Mouse (Mus musculus) kidney, embryonic 14.5 days (tissue): ENCODE data around the gene Nemp2. TPM values are rescaled to one million over a fixed set of nuclear protein-coding genes. Genes with fewer than 3 reads are reported as not detected.

Experiments
- polyA plus RNA-seq: library from polyadenylated mRNA; unstranded; fragments of >200 nt; fragmentation: Nextera tagmentation; extraction: Ambion mirVana; gene quantifications from 2 replicates; pipeline ENCODE4 v1.2.1, GENCODE M21; 2014

The Nemp2 gene
- polyA plus RNA-seq, 1 experiment from 2014 or later = 14.5 TPM

Other genes starting within 250 kb of the Nemp2 start
- gene Nab1, start 130.0 kb upstream of the Nemp2 start, polyA plus RNA-seq = 13.2 and 18.8 TPM in 2 replicates
- 3.0 and 4.3 TPM in 2 replicates for gene Mfsd6, start 96.8 kb downstream of the Nemp2 start, polyA plus RNA-seq
- 12.0 and 12.9 TPM in 2 replicates for gene Inpp1, start 187.0 kb downstream of the Nemp2 start, polyA plus RNA-seq
- 23.4 and 27.8 TPM in 2 replicates for gene Hibch, start 214.2 kb downstream of the Nemp2 start, polyA plus RNA-seq